Mouse (Mus musculus) spleen, adult 2 months (tissue): ENCODE results near the gene Gm10260.

Experiments
- CTCF ChIP-seq: fragments of 200-500 bp; IDR thresholded peaks from 2 replicates; pipeline ENCODE4 v1.5.1; 2011; ENCODE audit warnings: mild to moderate bottlenecking, inconsistent platforms; ENCODE audit not compliant: insufficient read depth, insufficient read length, insufficient replicate concordance; ENCODE audit errors: extremely low read depth
- POLR2A ChIP-seq: fragments of 200-500 bp; IDR thresholded peaks from 2 replicates; pipeline ENCODE4 v1.6.1; 2011; ENCODE audit warnings: low read depth, low read length, inconsistent platforms

DNA sequence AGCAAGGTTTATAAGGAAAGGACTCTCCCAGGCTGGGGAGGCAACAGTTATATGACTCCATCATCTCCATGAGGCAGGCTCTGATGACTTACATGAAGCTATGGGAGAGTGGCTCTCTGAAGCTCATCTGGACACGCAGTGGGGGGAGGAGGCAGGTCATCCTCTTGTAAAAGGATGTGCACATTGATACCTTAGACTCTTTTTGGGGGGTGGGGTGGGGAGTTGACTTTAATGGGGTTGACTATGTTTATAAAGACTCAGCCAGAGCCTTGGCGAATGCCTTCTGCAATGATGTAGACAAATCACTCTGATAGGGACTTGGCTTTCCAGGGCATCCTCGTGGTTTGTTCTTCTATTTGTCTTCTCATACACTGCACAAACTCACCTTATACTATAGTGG lies 8.8 kb upstream of the Gm10260 start:
- TF ChIP-seq POLR2A (no peak), CTCF (no peak)
